Mouse (Mus musculus) c-Kit-negative CD71-positive TER-119-positive erythroid progenitor cells, embryonic 14.5 days (primary cell): ENCODE results near the gene Rap1gap.

Experiments used
- DNase-seq: peaks from one replicate; pipeline ENCODE4 v3.0.0-alpha.2; 2013; ENCODE audit warnings: low read depth, low spot score

The Rap1gap gene

DNA sequence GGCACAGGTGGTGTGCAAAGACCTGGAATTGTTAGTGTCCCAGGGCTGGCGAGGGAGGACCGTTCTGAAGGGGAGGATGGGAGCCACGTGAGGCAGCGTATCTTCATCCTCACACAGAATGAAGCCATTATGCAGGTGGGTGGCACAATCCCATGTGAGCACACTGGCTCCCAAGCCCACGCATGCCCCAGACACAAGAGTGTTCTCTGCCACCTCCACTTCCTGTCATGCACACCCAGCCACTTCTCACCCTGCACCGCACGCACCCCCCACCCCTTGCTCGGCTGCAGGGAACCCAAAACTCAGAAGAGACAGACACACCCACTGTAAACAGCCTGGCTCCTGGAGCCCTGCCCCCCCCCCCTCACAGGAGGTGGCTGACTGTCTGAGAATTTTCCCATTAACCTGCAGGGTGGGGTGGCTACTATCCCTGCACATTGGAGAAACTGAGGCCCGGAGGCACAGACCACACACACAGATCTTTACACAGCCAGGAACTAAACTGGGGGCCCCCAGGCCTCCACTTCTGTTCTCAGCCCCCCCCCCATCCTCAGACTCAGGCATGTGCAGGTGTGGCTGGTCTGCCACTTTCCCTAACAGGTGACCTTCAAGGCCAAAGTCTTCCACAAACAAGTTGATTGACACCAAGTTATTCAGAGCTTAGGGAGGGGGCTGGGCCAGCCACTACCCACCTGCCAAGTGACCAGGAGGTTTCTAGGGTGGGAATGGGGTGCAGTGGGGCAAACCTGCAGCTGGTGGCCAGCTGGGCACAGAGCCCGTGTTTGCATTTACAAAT, 27.8 kb downstream of the Rap1gap start:
- no peak for DNase-seq

DNA sequence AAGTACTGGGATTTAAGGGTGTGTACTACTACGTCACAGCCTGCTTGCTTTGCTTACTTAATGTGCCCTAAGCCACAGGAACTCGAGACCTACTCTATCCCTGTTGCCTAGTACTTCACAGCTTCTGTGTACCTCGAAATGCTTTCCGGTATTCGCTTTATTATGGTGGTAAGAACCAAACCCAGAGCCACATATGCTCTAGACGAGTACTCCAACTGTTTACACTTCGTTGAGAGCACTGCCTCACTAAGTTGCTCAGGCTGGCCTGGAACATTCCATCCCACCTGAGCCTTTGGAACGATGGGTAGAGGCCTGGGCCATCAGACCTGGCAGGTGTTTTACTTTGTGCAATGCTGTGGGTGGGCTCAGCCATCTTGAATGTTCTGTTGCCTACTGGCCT, 30.8 kb downstream of the Rap1gap start:
- DNase-seq: no peak

DNA sequence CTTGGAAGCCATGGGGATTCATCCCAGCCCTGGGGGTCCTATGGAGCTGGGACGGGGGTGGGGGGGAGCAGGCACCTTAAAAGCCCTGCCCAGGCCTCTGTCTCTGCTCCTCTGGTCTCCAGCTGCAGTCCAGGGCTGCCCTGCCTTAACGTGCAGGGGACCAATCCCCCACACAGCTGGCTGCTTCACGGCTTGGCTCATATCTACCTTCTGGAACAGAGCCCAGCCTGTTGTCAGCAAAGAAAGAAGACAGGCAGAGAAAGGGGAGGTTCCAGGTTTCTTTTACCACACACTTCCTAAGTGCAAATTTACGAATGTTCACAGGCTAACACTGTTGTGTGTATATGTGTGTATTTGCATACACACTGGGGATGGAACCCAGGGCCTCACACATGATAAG, 31.4 kb downstream of the Rap1gap start:
- DNase-seq: no peak

DNA sequence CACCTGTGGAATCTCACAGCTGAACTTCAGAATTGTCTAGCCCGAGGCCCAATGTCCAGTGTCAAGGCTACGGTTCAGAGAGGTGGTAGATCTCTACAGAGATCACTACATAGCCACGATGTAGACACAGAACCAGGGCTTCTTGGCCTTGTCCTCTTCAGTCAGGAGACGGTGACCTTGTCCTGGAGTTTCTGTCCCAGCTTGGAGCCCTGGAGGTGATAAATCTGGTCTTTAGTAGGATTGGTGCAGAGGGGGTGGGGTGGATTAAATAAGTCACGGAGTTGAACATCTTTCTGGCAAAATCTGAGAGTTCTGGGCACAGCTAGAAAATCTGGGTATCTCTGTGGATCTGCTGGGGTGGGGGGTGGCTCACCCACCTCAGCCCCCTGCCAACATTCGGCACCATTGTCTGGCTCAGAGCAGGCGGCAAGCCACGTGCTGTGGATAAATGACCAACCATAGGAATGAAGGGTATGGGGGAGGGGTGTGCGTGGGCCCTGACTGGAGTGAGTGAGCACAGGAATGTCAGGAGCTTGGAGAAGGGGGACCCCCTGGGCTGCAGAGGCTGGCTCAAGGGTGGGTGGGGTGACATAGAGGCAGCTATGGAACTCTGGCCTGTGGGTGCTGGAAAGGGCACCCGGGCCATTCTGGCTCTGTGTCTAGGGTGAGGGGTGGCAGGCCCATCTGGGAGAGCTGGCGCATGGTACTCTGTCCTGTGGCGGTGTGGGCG, 32.8 kb downstream of the Rap1gap start:
- DNase-seq: no peak

DNA sequence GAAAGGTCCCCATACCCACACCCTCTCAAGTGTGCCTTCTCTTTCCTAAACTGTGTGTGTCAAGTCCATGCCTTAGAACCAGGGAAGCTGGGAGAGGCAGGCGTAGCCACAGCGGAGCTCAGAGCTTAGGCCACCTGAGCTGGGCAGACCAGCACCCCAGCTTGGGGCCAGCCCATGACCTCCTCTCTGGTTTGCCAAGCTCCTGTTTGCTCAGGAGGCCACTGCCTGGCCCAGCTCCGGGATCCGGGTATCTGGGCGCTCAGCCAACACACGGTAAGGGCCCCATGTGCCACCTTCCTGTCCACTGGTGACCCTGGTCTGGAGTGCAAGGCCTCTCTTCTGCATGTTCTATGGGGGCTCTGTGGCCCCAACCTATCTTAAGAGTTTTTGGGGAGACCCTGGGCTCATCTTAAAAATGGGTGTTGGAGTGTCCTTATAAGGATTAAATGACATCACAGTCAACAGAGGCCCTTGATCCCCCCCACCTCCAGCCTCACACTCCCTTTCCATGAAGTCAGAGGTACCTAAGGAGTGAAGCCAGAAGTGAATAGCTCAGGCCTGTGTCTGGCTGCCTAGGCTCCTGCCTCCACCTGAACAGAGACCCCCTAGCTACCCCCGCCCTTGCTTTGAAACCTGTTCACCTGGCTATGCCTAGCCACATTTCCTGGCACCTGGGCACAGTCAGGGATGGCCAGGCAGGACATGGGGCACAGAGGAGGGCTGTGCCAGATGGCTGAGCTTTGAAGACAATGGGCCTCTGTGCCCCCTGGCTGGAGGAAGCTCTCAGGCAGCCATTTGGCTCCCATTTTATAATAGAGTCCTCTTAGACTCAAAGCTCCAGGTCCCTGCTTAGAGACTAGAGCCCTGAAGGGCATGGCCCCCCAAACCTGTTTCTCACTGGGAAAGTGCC, 33.8 kb downstream of the Rap1gap start:
- DNase-seq: no peak

DNA sequence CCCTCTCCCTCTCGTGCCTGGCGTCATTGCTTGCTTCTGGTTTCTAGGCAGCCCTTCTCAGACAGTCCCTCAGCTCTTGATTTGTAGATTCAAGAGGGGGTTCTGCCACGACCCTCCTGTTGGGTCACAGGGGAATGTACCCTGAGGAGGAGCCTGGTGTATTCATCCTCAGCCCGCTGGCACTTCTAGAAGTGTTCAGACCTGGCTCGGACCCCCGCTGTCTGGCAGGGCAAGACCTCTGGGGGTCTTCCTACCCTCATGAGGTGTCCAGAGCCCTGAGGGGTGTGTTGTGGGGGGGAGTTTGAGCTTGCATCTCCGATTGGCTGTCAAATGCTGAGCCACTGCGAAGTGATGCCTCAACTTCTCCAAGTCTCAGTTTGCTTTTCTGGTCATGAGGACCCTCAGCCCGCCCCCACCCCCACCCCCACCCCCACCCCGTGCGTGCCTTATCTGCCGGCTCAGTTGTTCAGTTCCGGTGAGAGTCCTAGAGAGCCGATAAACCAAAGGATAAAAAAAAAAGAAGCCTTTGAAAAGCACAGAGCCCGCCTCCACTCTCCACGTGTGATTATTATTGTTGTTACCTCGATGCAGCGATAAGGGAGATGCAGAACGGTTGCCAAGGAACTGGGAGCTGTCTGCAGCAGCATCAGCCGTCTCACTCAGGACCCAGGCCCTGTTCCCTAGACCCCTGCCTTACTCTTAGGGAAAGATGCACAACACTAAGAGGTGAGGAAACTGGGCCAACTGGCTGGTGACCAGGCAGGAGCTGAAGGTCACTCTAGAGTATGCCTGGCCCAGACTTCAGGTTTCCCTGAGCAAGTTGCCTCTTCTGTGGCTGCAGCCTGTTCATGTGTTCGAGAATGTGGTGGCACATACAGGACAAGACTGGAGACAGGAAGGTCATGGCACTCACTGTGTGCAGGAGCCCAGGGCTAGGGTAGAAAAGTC, 35.0 kb downstream of the Rap1gap start:
- no peak for DNase-seq

DNA sequence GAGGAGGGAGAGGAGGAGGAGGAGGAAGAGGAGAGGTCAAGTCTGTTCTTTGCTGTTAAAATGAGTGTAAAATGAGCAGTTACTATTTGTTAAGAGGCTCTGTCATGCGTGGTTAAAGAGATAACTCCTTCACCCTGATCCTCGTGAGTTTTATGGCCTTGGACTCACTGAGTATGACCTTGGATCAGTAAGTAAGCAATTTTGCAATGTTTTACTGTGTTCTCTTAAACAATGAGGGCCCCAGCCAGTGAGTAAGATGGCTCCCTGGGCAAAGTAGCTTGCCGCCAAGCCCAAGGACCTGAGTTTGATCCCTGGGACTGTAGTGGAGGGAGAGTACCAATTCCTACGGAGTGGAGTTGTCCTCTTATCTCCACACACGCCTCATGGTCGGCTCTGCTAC, 36.4 kb downstream of the Rap1gap start:
- no peak for DNase-seq

DNA sequence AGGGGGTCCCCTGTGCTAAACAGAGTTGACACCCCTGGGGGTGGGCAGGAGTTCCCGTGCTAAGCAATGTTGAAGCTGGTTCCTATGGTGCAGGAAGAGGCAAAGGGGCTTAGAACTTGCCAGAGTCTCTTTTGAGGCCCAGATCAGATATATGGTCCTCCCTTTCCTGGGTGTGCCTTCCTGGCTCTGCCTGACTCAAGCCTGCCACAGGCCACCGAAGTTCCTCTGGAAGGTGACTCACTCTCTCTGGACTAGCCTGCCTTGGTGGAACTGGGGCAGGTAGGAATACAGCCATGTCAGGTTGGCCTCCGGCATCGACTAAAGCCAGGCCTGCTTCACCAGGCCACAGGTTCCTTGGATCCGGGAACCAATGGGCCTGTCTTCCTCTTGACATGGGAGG, 38.6 kb downstream of the Rap1gap start:
- no peak for DNase-seq

DNA sequence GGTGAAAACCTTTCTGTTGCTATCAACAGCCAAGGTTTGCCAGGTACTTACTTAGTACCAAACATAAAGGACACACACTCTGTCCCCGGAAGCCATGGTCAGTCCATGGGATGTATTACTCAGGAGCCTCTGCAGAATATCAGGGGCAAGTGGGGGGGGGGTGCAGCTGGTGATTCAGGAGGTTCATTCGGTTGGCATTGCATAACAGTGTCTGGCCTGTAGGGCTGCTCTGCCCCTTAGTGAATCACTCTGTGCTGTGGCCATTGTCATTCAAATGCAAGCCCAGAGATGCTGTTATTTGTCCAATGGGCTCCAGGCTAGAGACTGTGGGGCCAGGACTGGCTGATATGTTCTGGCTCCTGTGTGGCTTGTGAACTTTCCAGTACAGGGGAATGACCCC, 40.0 kb downstream of the Rap1gap start:
- no peak for DNase-seq

DNA sequence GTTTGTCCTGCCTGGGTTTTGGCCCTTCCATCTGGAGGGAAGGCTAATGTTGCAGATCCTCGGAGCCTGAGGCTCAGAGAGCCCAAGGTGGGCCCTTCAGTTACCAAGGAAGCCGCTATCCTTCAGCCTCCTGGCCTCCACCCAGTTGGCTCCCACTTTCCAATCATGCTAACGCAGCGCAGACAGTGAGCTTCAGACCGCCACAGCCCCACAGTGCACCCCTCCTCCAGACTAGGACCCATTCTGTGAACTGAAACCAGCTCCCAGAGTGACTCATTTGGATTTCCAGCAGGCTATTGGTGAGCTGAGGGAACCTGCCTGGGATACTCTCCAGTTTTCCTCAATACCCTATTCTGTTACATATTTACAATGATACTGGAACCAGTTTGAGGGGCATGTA, 40.9 kb downstream of the Rap1gap start:
- DNase-seq: no peak

DNA sequence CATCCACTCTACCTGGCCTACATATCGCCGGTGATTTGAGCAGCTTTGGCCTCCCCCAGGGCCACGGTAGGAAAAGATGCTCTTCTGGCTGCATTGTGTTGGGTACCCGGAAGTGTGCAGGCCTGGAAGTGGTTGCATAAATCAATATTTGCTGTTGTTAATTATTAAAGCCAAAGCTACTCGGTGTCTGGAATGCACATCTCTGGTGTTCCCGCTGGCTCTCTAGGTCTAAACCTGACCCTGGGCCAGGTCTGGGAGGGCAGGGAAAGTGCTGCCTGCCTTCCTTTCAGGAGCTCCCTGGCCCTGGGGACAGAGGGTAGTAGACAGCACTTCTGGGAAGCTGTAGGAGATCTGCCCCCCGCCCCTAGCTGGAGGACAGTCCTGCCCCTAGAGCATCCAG, 42.0 kb downstream of the Rap1gap start:
- no peak for DNase-seq

DNA sequence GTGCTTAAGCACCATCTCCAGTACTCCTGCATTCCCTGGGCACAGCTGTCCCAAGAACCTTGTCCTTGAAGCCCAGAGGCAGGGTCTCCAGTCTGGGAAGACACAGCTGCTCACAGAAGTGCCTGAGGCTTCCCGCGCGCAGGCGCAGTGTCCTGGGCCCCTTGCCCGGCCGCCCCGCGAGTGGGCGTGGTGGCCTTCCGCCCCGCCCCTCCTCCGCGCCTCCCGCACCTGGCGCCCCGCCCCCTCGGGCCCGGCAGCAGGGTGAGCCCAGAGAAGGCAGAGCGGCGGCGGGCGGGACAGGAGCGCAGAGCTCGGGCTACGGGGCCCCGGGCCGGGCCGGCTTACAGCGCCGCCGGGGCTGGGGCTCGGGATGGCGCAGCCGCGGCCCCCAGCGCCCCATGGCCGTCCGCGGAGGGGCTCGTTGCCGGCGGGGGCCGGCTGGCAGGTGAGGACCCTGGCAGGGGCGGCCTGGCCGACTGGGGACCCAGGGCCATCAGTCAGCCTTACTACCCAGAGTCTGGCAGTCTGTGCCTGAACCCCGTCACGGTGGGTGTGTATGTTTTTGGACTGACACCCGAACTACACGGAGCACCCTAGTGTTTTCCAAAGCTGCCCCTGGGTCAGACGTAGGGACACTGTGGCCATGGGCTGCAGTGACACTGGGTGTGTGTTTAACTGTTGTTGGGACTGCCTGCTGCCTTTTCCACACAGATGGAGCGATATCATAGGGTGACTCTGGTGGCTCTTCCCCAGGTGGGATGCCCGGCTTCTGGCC, 42.9 kb downstream of the Rap1gap start:
- no peak for DNase-seq

DNA sequence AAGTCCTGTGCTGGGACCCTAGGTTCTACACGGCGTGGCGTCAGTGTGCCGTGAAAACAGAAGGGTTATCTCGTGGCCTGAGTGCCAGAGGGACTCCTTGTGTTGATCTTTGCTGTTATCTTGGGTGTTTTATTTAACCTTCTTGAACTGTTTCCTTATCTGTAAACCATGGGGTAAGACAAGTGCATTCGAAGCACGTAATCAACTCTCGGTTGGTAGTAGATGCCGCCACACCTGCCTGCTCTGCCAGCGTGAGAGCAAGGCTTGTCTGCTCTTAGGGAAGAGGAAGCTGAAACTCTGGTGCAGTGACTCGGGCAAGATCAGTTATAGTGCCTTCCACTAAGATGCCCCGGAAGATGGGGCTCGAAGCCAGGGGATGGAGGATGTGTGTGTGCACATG, 48.4 kb downstream of the Rap1gap start:
- DNase-seq: no peak

DNA sequence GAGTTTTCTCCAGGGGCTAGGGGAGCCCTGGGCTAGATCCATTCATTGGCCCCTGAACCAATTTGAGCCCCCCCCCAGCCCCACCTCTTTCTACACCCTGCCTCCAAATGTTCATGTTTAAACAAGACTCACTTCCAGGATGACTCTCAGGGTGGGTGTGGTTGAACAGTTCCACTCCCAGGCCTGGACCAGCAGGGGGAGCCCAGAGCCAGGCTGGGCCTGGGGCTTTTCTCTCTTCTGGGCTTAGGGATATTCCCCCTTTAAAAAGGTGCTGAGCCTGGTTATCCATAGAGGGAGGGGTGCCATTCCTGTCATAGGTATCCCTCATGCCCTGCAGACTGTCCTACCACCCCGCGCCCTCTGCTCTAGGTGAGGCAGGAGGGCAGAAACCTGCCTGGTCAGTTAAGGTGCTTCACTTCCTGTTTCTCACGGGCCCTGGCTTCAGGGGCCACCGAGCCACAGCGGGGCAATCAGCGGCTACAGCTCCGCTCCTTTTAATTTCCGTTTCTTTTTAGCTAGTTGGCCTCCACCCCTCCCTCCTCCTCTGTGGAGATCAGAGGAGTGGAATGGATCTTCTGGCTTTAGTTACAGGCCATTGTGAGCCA, 49.6 kb downstream of the Rap1gap start:
- no peak for DNase-seq

DNA sequence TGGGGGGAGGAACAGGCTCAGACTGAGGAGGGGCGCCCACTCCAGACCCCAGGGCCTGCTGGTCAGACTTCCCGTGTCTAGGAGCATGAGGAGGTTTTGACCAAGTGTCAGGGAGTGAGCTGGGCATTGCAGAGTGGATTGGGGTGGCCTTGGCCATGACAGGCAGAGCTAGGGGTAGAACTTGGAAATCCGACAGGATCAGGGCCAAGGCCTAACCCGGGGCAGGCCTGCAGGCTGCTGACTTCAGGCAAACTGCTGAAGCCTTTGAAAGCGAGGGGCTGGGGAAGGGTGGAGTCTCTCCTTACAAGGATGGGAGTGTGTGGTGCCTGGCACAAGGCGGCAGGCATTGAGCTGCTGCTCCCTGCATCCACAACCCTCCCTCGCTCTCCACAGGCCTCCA, 52.5 kb downstream of the Rap1gap start:
- DNase-seq: no peak

DNA sequence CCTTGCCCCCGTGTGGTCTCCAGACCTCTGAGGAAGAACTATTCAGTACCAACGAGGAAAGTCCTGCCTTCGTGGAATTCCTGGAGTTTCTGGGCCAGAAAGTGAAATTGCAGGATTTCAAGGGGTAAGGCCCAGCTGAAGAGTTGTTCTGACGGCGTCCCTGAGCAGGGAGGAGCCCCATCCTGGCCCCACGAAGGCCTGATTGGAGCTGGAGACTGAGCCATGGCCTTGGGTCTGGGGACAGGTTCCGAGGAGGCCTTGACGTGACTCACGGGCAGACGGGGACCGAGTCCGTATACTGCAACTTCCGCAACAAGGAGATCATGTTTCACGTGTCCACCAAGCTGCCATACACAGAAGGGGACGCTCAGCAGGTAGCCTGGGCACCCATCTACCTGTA, 53.1 kb downstream of the Rap1gap start:
- no peak for DNase-seq

DNA sequence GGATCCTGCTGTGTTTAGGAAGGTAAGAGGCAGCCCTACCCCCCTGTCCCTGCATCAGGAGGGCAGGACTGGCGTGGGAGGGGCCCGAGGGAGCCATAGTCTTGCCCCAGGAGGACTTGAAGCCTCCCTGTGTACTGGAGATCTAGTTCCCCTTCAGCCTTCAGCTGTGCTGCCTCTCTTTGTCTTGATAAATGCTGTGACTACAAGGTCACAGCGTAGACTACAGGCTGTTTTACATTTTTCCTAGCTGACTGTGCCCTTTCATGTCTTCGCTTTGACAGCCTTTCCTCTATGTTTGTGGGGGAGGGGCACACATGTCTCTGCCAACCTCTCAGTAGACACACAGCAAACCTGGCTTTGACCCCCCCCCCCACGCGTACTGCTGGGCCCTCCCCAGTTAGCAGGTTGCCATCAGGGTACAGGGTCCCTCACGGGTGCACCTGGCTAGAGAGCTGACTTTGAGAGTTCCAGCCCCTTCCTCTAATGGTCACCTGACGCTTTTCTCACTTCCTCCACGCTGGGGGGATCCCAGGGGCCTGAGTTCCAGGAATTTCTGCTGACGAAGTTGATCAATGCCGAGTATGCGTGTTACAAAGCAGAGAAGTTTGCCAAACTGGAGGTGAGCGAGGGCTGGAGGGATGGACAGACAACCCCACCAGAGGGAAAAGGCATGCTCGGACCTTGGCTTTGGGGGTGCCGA, 55.0 kb downstream of the Rap1gap start:
- no peak for DNase-seq

DNA sequence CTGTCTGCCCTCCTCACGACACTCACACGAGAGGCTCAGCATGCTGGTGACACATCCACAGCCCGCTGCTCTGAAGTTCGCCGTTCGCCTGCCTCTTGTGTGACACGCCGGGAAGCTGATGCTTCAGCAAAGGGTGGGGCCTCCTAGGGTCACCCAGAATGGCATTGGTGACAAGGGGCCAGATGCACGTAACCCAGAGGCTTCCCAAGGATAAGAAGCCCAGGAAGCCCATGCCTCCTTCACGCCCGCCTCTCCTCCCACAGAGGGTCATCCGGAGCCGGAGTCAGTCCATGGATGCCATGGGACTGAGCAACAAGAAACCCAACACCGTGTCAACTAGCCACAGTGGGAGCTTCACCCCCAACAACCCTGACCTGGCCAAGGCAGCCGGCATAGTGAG, 57.0 kb downstream of the Rap1gap start:
- no peak for DNase-seq

DNA sequence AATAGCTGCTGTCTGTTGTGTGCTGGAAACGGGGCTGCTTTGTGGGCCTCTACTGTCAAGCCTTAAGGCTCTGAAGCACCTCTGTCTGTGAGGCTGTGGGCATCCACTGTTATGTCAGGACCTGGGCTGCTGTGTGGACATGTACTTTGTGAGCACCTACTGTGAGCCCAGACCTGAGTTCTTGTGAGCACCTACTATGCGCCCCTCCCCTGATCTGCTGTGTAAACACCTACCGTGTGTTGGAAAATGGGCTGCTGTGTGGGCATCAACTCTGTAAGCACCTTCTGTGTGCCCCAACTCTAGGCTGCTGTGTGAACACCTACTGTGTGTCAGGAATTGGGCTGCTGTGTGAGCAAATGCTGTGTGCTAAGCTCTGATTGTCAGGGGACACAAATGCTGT, 57.7 kb downstream of the Rap1gap start:
- DNase-seq: no peak
